Mouse (Mus musculus) urinary bladder, adult 2 months (tissue): ENCODE results near the gene Nms. TPM values are rescaled to one million over a fixed set of nuclear protein-coding genes. Genes with fewer than 3 reads are reported as not detected.

Experiments used
- DNase-seq: peaks from one replicate; pipeline ENCODE4 v3.0.0; 2022; ENCODE audit warnings: low spot score
- polyA plus RNA-seq: library from polyadenylated mRNA; depleted of rRNA; stranded (reverse); fragments of >200 nt; gene quantifications from 2 replicates; pipeline ENCODE4 v1.2.3, GENCODE M21; 2012; rRNA removed

Gene Nms
- polyA plus RNA-seq, result not detected in 2 replicates

- DNase-seq, result no peak
Measured at GRCm38 (mm10) chr1:38938849-38939248, at the start of gene Nms. Gene Nms, plus strand, starts transcription at chr1:38939149.

- no peak for DNase-seq
Measured at GRCm38 (mm10) chr1:38891444-38891843, 47.5 kb upstream of the Nms start.

- DNase-seq, result no peak
Measured at GRCm38 (mm10) chr1:38893081-38893480, 45.9 kb upstream of the Nms start.

- peak; percentile 51 for DNase-seq
Measured at GRCm38 (mm10) chr1:38897431-38898248, 41.3 kb upstream of the Nms start, which contains the start of gene Chst10. Gene Chst10, minus strand, starts transcription at chr1:38898161.

- DNase-seq, result no peak
Measured at GRCm38 (mm10) chr1:38902571-38902970, 36.4 kb upstream of the Nms start.

GRCm38 (mm10) chr1:38903985-38904384 is 35.0 kb upstream of the Nms start:
- no peak for DNase-seq

- DNase-seq, result no peak
Measured at GRCm38 (mm10) chr1:38928996-38929395, 10.0 kb upstream of the Nms start.

- DNase-seq, result no peak
Measured at GRCm38 (mm10) chr1:38929468-38929867, 9.5 kb upstream of the Nms start.

GRCm38 (mm10) chr1:38930767-38931166 is 8.2 kb upstream of the Nms start:
- DNase-seq, result no peak

- DNase-seq, result no peak
Measured at GRCm38 (mm10) chr1:38934668-38935067, 4.3 kb upstream of the Nms start.

GRCm38 (mm10) chr1:38936780-38937179 is 2.2 kb upstream of the Nms start:
- DNase-seq, result no peak

- no peak for DNase-seq
Measured at GRCm38 (mm10) chr1:38939608-38940007, 659 bp downstream of the Nms start.

GRCm38 (mm10) chr1:38956457-38956856 is 17.5 kb downstream of the Nms start:
- DNase-seq, result no peak

GRCm38 (mm10) chr1:38969116-38969515 is 30.2 kb downstream of the Nms start:
- DNase-seq, result no peak

- no peak for DNase-seq
Measured at GRCm38 (mm10) chr1:38971712-38972111, 32.8 kb downstream of the Nms start.

- DNase-seq, result no peak
Measured at GRCm38 (mm10) chr1:38972986-38973592, 34.1 kb downstream of the Nms start.

GRCm38 (mm10) chr1:38979953-38980352 is 41.0 kb downstream of the Nms start:
- DNase-seq, result no peak

- no peak for DNase-seq
Measured at GRCm38 (mm10) chr1:38983870-38984269, 44.9 kb downstream of the Nms start.

GRCm38 (mm10) chr1:38985308-38985707 is 46.4 kb downstream of the Nms start, which contains the start of gene Pdcl3:
Gene Pdcl3, plus strand, starts transcription at chr1:38985608.
- no peak for DNase-seq

GRCm38 (mm10) chr1:38987080-38987864 is 48.3 kb downstream of the Nms start:
- DNase-seq, result peak; percentile 98

GRCm38 (mm10) chr1:38987865-38988211 is 48.9 kb downstream of the Nms start:
- no peak for DNase-seq

GRCm38 (mm10) chr1:38988357-38988756 is 49.4 kb downstream of the Nms start:
- DNase-seq, result no peak
